Mouse (Mus musculus) liver, adult 2 months (tissue): ENCODE measurements around the gene Nkain4. TPM values are rescaled to one million over a fixed set of nuclear protein-coding genes. Genes with fewer than 3 reads are reported as not detected.
A peak's percentile ranks its signal among the peaks of the same experiment; 100 is the strongest.

ENCODE experiments used
- DNase-seq: peaks from one replicate; pipeline ENCODE4 v3.0.0-alpha.2; 2011; ENCODE audit warnings: low read depth, low spot score; ENCODE audit errors: extremely low read depth
- H3K27ac ChIP-seq: fragments of 200-500 bp; replicated peaks from 2 replicates; pipeline ENCODE4 v1.5.1; 2012; ENCODE audit warnings: low read depth, mild to moderate bottlenecking, control low read depth, inconsistent platforms, low read length; ENCODE audit not compliant: insufficient read depth
- H3K27me3 ChIP-seq: fragments of 200-500 bp; 2 replicates; pipeline ENCODE4 v1.6.1; 2012; ENCODE audit warnings: mild to moderate bottlenecking, moderate library complexity, low read length, inconsistent platforms; ENCODE audit not compliant: control insufficient read depth, insufficient read depth
- H3K36me3 ChIP-seq: fragments of 200-500 bp; 2 replicates; pipeline ENCODE4 v1.6.1; 2012; ENCODE audit warnings: low read length, inconsistent platforms; ENCODE audit not compliant: control insufficient read depth, insufficient read depth
- H3K4me1 ChIP-seq: fragments of 200-500 bp; 2 replicates; pipeline ENCODE4 v1.6.1; 2011; ENCODE audit warnings: low read length; ENCODE audit not compliant: control insufficient read depth, insufficient read depth
- H3K4me3 ChIP-seq: fragments of 200-500 bp; 2 replicates; pipeline ENCODE4 v1.5.1; 2011; ENCODE audit warnings: low read depth, mild to moderate bottlenecking, control low read depth, low read length, moderate library complexity; ENCODE audit not compliant: insufficient read depth
- H3K79me2 ChIP-seq: fragments of 200-500 bp; 2 replicates; pipeline ENCODE4 v1.6.1; 2012; ENCODE audit warnings: inconsistent platforms, mild to moderate bottlenecking, low read length, moderate library complexity; ENCODE audit not compliant: control insufficient read depth, insufficient read depth
- H3K9ac ChIP-seq: fragments of 200-500 bp; 2 replicates; pipeline ENCODE4 v1.6.1; 2012; ENCODE audit warnings: low read depth, mild to moderate bottlenecking, control low read depth, inconsistent platforms, low read length
- CTCF ChIP-seq: fragments of 200-500 bp; IDR thresholded peaks from 2 replicates; pipeline ENCODE4 v1.5.1; 2011; ENCODE audit warnings: low read depth, low read length, control low read depth
- POLR2A ChIP-seq: fragments of 200-500 bp; IDR thresholded peaks from 2 replicates; pipeline ENCODE4 v1.6.1; 2011; ENCODE audit warnings: low read length, control low read depth; ENCODE audit not compliant: insufficient read depth; ENCODE audit errors: extremely low read depth
- WGBS: fragments of 180-500 bp; shearing (Covaris S2); methylation state at CpG from one replicate; pipeline ENCODE4 v1.1.7; 2018; 5-methylcytosine and 5-hydroxymethylcytosine counted together
- polyA plus RNA-seq: library from polyadenylated mRNA; depleted of rRNA; stranded (reverse); fragments of >200 nt; gene quantifications from 2 replicates; pipeline ENCODE4 v1.2.3, GENCODE M21; 2012
- total RNA-seq: library from RNA; depleted of rRNA; stranded (reverse); fragments of >200 nt; gene quantifications from 2 replicates; pipeline ENCODE4 v1.2.3, GENCODE M21; 2014

Gene Nkain4
- total and polyA plus RNA-seq, 2 experiments: 1.5 TPM

DNA sequence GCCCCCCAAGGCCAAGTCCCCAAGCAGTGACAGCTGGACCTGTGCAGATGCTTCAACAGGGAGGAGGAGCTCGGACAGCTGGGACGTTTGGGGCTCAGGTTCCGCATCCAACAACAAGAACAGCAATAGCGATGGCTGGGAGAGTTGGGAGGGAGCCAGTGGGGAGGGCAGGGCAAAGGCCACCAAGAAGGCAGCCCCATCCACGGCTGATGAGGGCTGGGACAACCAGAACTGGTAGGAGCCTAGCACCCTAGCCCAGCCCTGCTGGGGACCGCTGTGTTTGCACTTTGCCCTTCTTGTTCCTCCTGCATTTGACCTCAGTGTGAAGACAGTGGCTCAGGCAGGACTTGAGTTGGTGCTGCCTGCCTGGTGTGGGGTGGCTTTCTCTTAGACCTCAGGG lies 26.6 kb upstream of the Nkain4 start:
- Histone ChIP-seq H3K36me3 (peaks cover 26% of the 10 kb centered on the region), H3K27me3 (no peaks in the 10 kb centered on the region), H3K9ac (no peak overlapping the region), H3K4me1 (no peaks in the 10 kb centered on the region), H3K79me2 (no peaks in the 10 kb centered on the region), H3K27ac (no peak overlapping the region), H3K4me3 (no peak overlapping the region)
- DNase-seq: no peak
- 48% methylated on average over 6 of the region's 6 CpGs for WGBS
- no peak for TF ChIP-seq CTCF
- TF ChIP-seq POLR2A: no peak

GRCm38 (mm10) chr2:180967010-180967763 lies 12.7 kb upstream of the Nkain4 start, which contains the start of gene Arfgap1:
TSS of gene Arfgap1 (plus strand) at chr2:180967225.
- peak within 1 kb of the TSS; percentile 91 for H3K4me3 ChIP-seq
- DNase-seq: peak; percentile 81
- peak within 1 kb of the TSS; percentile 91 for H3K9ac ChIP-seq
- TF ChIP-seq POLR2A: peak; percentile 77
- no peak for TF ChIP-seq CTCF
- H3K79me2 ChIP-seq: peaks cover 5% of the 10 kb centered on the region
- H3K27me3 ChIP-seq: no peaks in the 10 kb centered on the region
- WGBS: under 1% methylated on average over 57 of the region's 57 CpGs
- peaks cover 10% of the 10 kb centered on the region for H3K36me3 ChIP-seq
- H3K27ac ChIP-seq: peak within 1 kb of the TSS; percentile 72
- H3K4me1 ChIP-seq: peaks cover 12% of the 10 kb centered on the region

DNA sequence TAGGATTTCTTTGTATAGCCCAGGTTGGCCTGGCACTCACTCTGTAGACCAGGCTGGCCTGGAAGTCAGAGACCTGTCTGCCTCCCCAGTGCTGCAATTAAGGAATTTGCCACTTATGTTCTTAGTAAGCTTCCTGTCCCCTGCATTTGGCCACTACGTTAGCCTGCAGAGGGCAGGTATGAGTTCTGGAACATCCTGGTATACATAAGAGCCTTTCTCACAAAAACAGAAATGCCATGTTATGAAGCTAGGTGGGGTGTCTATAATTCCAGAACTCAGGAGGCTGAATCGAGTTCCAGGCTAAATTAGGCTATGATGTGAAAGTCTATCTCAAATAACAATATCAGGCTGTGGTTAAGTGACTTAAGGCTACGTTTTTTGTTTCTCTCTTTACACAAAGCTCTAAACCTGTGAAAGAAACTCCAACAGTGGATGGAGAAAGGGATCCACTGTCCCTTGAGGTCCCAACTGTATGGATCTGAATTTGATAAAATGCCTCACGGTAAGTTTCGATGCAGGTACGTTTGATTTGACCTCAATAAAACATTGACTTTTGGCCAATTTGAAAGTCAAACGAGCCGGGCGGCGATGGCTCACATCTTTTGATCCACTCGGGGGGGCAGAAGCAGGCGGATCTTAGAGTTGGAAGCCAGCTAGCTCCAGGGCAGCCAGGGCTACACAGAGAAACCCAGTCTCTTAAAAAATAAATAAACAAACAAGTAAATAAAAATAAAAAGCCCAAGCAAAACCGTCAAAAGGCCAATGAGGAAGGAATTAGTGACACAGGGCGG lies 11.8 kb upstream of the Nkain4 start:
- peak; percentile 55 for DNase-seq
- Histone ChIP-seq H3K36me3 (peaks cover 4% of the 10 kb centered on the region; the same call in 1 of the 2 replicates), H3K4me3 (peak overlapping the region; percentile 91), H3K27me3 (no peaks in the 10 kb centered on the region), H3K27ac (peak overlapping the region; percentile 72), H3K4me1 (peaks cover 12% of the 10 kb centered on the region), H3K79me2 (peaks cover 5% of the 10 kb centered on the region), H3K9ac (peak overlapping the region; percentile 91)
- 3% methylated on average over 14 of the region's 14 CpGs for WGBS
- no peak for TF ChIP-seq POLR2A
- 0 out of 2 replicates have a peak, but pooled peaks have one; percentile 10 for TF ChIP-seq CTCF

GRCm38 (mm10) chr2:180963956-180964355 lies 9.5 kb upstream of the Nkain4 start:
- DNase-seq: peak; percentile 33
- no peaks in the 10 kb centered on the region for H3K27me3 ChIP-seq
- WGBS: 7% methylated on average over 5 of the region's 5 CpGs
- TF ChIP-seq CTCF (peak; percentile 96), POLR2A (no peak)
- no peak overlapping the region for H3K9ac ChIP-seq
- no peaks in the 10 kb centered on the region for H3K36me3 ChIP-seq
- peaks cover 5% of the 10 kb centered on the region for H3K79me2 ChIP-seq
- H3K27ac ChIP-seq: no peak overlapping the region
- H3K4me3 ChIP-seq: no peak overlapping the region
- peaks cover 10% of the 10 kb centered on the region for H3K4me1 ChIP-seq

- Histone ChIP-seq H3K9ac (no peak overlapping the region), H3K79me2 (peaks cover 5% of the 10 kb centered on the region), H3K27me3 (no peaks in the 10 kb centered on the region), H3K4me3 (no peak overlapping the region), H3K4me1 (peaks cover 4% of the 10 kb centered on the region), H3K27ac (no peak overlapping the region), H3K36me3 (no peaks in the 10 kb centered on the region)
- TF ChIP-seq CTCF (no peak), POLR2A (no peak)
- DNase-seq: peak; percentile 67
- 74% methylated on average over 2 of the region's 2 CpGs for WGBS
These were observed 8.3 kb upstream of the Nkain4 start for GRCm38 (mm10) chr2:180962616-180963308.
